Mouse (Mus musculus): ENCODE results near the gene Nfe2l3.

- TF ChIP-seq POLR2A (IDR thresholded peaks at IDR 0.05; ENCODE audit: borderline replicate concordance, insufficient read depth, low read length), result no peak
- no peak for TF ChIP-seq CTCF (IDR thresholded peaks at IDR 0.05; ENCODE audit: borderline replicate concordance, insufficient read depth, low read depth, low read length)
Measured at GRCm38 (mm10) chr6:51489787-51490186, 57.3 kb downstream of the Nfe2l3 start.
